Mouse (Mus musculus) spleen, adult 2 months (tissue): ENCODE results near the gene Plch2.

Experiments
- CTCF ChIP-seq: fragments of 200-500 bp; IDR thresholded peaks from 2 replicates; pipeline ENCODE4 v1.5.1; 2011; ENCODE audit warnings: mild to moderate bottlenecking, inconsistent platforms; ENCODE audit not compliant: insufficient read depth, insufficient read length, insufficient replicate concordance; ENCODE audit errors: extremely low read depth
- POLR2A ChIP-seq: fragments of 200-500 bp; IDR thresholded peaks from 2 replicates; pipeline ENCODE4 v1.6.1; 2011; ENCODE audit warnings: low read depth, low read length, inconsistent platforms

DNA sequence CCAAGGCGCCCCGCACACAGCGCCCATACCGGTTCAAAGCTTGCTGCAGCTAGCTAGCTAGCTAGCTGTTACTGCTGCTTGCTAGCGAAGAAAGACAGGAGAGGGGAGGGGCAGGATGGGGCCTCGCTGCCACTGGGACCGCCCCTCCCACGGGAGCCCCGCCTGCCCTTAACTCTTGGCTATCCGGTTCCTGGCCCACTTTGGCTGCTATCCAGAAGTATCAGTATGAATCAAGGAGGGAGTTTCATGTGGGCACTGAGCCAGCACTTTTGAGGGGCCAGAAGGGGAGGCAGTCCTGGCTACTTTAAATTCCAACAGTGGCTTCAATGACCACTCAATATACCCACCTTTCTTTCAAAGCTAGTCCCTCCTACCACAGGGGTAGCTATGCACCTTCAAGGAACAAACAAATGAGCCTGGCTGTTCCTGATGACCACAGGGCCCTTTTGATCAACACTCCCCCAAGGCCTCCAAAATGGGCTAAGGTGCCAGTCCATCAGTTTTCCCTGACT is 37.2 kb downstream of the Plch2 start:
- TF ChIP-seq POLR2A (no peak), CTCF (no peak)
